Comparison of ENCODE assay signal across 8 mouse cellular contexts in genomic region chr4:139430176-139430575, GRCm38 (mm10).
A peak's percentile ranks its signal among the peaks of the same experiment; 100 is the strongest.
DNase-seq lines count a peak whose midpoint lies in the region; ATAC-seq and TF ChIP-seq lines count a peak whose summit lies in the region.

No protein-coding gene starts in this region.

- H3K36me3 ChIP-seq in MEL (ENCODE audit: control insufficient read depth in 1 of 2, insufficient read depth in 2 of 2, low read length in 2 of 2), result peaks cover 0 to 34% of the 10 kb centered on the region in 2 experiments; a peak in 3 of 4 replicates

- H3K4me1 ChIP-seq in MEL (ENCODE audit: control insufficient read depth in 1 of 2, insufficient read depth in 2 of 2, low read length in 2 of 2), result no peaks in the 10 kb centered on the region
- no peaks in the 10 kb centered on the region for H3K4me1 ChIP-seq in bone marrow, adult 2 months (ENCODE audit: control insufficient read depth, insufficient read depth, low read length)

- H3K9ac ChIP-seq in MEL (ENCODE audit: control insufficient read depth, low read depth, low read length, poor library complexity, severe bottlenecking), result no peak overlapping the region

- no peaks in the 10 kb centered on the region for H3K27me3 ChIP-seq in MEL (ENCODE audit: control insufficient read depth in 1 of 2, insufficient read depth in 2 of 2, low read length in 2 of 2)

- intact Hi-C loops in heart, postnatal 25 days (cut with DNase I), result no loop called here

- no peak overlapping the region for H3K4me3 ChIP-seq in MEL (ENCODE audit: control insufficient read depth in 1 of 2, insufficient read depth in 1 of 2, low read depth in 2 of 2, low read length in 2 of 2)
- H3K4me3 ChIP-seq in bone marrow, adult 2 months (replicated peaks; ENCODE audit: control insufficient read depth, low read depth, low read length), result no peak overlapping the region

- no peak for TF ChIP-seq EP300 in MEL (IDR thresholded peaks at IDR 0.05; ENCODE audit: low read depth in 1 of 2, low read length in 2 of 2)

- TF ChIP-seq POLR2A in MEL (IDR thresholded peaks at IDR 0.05; ENCODE audit: control insufficient read depth in 1 of 2, insufficient read depth in 1 of 2, low read depth in 1 of 2, low read length in 2 of 2, poor library complexity in 1 of 2), result no peak
- TF ChIP-seq POLR2A in bone marrow, adult 2 months (IDR thresholded peaks at IDR 0.05; ENCODE audit: borderline replicate concordance, control insufficient read depth, low read depth, low read length), result no peak

- peak; percentile 9 for TF ChIP-seq RAD21 in MEL (IDR thresholded peaks at IDR 0.05; ENCODE audit: low read depth, low read length)

- TF ChIP-seq CTCF in MEL (IDR thresholded peaks at IDR 0.05 in 2 of 3, conservative IDR thresholded peaks at IDR 0.05 in 1 of 3; ENCODE audit: control insufficient read depth in 1 of 3, insufficient read depth in 1 of 3, low read depth in 2 of 3, low read length in 3 of 3, poor library complexity in 1 of 3, severe bottlenecking in 1 of 3), result peak; percentile 45 to 68 (median 58)
- TF ChIP-seq CTCF in bone marrow, adult 2 months (IDR thresholded peaks at IDR 0.05; ENCODE audit: control insufficient read depth, insufficient read depth, low read length), result peak; percentile 74

- 0 out of 2 replicates have a peak, but pooled peaks have one; percentile 43 for ATAC-seq in erythroid progenitor cell, adult 5-6 weeks (replicated peaks; ENCODE audit: low FRiP score, poor library complexity, severe bottlenecking)
- ATAC-seq in inflammation-experienced regulatory T-cells, adult 6 months, result no peak

- no peaks in the 10 kb centered on the region for H3K9me3 ChIP-seq in MEL (replicated peaks; ENCODE audit: insufficient read depth, low read length)

- 31% methylated on average over 15 of the region's 15 CpGs for whole genome bisulfite sequencing in bone marrow, adult 2 months

- no peak overlapping the region for H3K27ac ChIP-seq in MEL (ENCODE audit: control insufficient read depth, low read depth, low read length)
- no peak overlapping the region for H3K27ac ChIP-seq in bone marrow, adult 2 months (ENCODE audit: control insufficient read depth, insufficient read depth, low read depth, low read length, poor library complexity)

- peak; percentile 49 for DNase-seq in MEL (ENCODE audit: low read depth, low spot score)
- peak; percentile 61 for DNase-seq in heart, postnatal 25 days (ENCODE audit: low spot score)
- peak; percentile 72 to 76 for DNase-seq in layer of hippocampus, postnatal 10 days (ENCODE audit: low spot score in 2 of 2)
- DNase-seq in lung, postnatal 10 days, result peak; percentile 94
- DNase-seq in right cerebral cortex, postnatal 36 days (ENCODE audit: low spot score in 2 of 2), result peak; percentile 68 to 69

- H3K79me2 ChIP-seq in MEL (ENCODE audit: control insufficient read depth, insufficient read depth, low read length, poor library complexity), result no peaks in the 10 kb centered on the region

TF ChIP-seq in MEL, 35 proteins besides CTCF, POLR2A, EP300 and RAD21:
- TF ChIP-seq ZNF384 (IDR thresholded peaks at IDR 0.05; ENCODE audit: low read depth, low read length) (0 out of 2 replicates have a peak, but pooled peaks have one; percentile 19), ZC3H11A (IDR thresholded peaks at IDR 0.05; ENCODE audit: low read depth, low read length) (no peak), GATA1 (IDR thresholded peaks at IDR 0.05; ENCODE audit: low read depth, low read length) (no peak), SMC3 (IDR thresholded peaks at IDR 0.05; ENCODE audit: low read depth, low read length) (peak; percentile 48)
TF ChIP-seq in MEL: peak in this region for 2.
